Mouse (Mus musculus): ENCODE data around the gene Smpd4.
A peak's percentile ranks its signal among the peaks of the same experiment; 100 is the strongest.

DNA sequence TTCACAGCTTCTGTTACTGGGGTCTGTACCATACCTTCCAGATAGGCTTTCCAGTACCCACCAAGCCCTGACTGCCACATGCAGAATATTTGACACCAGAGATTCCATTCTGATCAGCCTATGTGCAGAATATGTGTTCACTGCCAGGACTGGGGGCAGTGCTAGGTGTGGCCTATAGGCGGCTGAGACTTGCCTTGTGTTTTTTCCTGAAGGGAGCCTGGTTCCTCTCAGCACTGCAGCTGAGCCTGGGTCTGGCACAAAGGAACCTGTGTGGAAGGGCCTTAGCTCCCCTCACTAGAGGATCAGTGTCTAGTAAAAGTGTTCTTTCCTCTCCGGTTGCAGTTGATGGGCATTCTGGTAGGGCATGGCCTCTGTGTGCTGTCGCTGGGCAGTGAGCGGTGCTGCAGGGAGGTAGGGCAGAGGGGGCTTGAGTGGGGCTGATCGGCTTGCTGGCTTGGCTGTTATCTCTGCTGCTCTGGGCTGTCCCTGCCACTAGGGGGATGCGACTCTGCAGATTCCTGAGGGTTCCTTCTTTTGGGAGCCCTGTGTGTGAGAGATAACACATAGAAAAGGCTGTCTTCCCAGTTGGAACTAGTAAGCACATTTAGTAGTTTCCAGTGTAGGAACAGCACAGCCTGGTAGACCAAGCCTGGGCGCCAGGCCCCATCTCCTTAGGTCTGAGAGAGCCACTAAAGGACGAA, 14.5 kb downstream of the Smpd4 start:
- TF ChIP-seq CTCF (IDR thresholded peaks at IDR 0.05 in 2 of 3, conservative IDR thresholded peaks at IDR 0.05 in 1 of 3; ENCODE audit: control insufficient read depth in 1 of 3, insufficient read depth in 1 of 3, low read depth in 2 of 3, low read length in 3 of 3, poor library complexity in 1 of 3, severe bottlenecking in 1 of 3), result peak; percentile 49 to 59 (median 51)
- TF ChIP-seq JUND (IDR thresholded peaks at IDR 0.05; ENCODE audit: low read depth, low read length), result no peak
- no peak for TF ChIP-seq UBTF (IDR thresholded peaks at IDR 0.05; ENCODE audit: borderline replicate concordance, insufficient read depth, low read depth, low read length)
- TF ChIP-seq RAD21 (IDR thresholded peaks at IDR 0.05; ENCODE audit: low read depth, low read length), result peak; percentile 9; the same call in 1 of the 2 replicates
- TF ChIP-seq MXI1 (IDR thresholded peaks at IDR 0.05; ENCODE audit: low read depth, low read length), result no peak
- no peak for TF ChIP-seq POLR2A (IDR thresholded peaks at IDR 0.05; ENCODE audit: control insufficient read depth in 1 of 2, insufficient read depth in 1 of 2, low read depth in 1 of 2, low read length in 2 of 2, poor library complexity in 1 of 2)
- TF ChIP-seq SIN3A (IDR thresholded peaks at IDR 0.05; ENCODE audit: low read length), result no peak
- TF ChIP-seq ZNF384 (IDR thresholded peaks at IDR 0.05; ENCODE audit: low read depth, low read length), result no peak
- no peak for TF ChIP-seq MAFK (IDR thresholded peaks at IDR 0.05; ENCODE audit: borderline replicate concordance, low read depth, low read length)

Data from MEL (cell line).